Mouse (Mus musculus): Measurements from ENCODE around the gene Gm10217. TPM values are rescaled to one million over a fixed set of nuclear protein-coding genes. Genes with fewer than 3 reads are reported as not detected.

Gm10217 gene
- not detected for total RNA-seq (2021)

DNA sequence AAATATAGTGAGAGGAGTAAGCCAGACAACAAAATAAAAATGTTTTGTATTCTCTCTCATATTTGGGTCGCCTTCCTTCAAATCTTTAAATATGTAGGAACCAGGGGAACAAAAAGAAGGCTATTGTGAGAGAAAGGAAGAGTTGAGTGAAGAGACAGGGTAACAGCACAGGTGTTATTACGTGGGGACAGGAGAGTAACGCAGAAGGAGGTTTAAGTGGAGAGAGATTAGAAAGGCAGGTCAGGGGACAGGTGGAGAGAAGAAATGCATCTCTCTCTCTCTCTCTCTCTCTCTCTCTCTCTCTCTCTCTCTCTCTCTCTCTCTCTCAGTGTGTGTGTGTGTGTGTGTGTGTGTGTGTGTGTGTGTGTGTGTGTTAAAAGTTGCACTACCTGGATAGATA, at the start of gene Gm10217:
Gm10217 (plus strand) TSS at position 301 of the 400 bp plus-strand sequence.
- no peak for DNase-seq (ENCODE audit: extremely low spot score in 1 of 2, low spot score in 2 of 2)
- intact Hi-C loops (cut with DNase I): no loop called here

DNA sequence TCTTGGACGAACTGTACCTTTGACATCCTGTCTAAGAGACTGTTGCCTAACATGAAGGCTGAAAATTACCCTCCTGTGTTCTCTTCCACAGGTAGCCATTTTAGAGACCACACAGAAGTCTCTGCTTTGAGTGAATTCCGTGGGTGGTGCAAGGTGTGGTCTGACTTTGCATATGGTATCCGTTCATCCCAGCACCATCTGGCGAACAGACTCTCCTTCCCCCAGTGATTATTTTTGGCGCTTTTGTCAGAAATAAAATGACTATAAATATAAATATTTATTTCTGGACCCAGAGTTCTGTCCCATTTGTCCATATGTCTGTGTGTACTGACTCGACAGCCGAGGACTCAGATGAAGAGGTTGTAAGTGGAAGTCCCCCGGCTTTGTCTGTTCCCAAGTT, 39.3 kb upstream of the Gm10217 start:
- peak in 1 of 2 experiments; percentile 16 for DNase-seq (ENCODE audit: extremely low spot score in 1 of 2, low spot score in 2 of 2)
- intact Hi-C loops (cut with DNase I): no loop called here

- intact Hi-C loops (cut with DNase I): no loop called here
- no peak for DNase-seq (ENCODE audit: extremely low spot score in 1 of 2, low spot score in 2 of 2)
Observed at GRCm38 (mm10) chr8:9840257-9840656, 23.8 kb upstream of the Gm10217 start.

DNA sequence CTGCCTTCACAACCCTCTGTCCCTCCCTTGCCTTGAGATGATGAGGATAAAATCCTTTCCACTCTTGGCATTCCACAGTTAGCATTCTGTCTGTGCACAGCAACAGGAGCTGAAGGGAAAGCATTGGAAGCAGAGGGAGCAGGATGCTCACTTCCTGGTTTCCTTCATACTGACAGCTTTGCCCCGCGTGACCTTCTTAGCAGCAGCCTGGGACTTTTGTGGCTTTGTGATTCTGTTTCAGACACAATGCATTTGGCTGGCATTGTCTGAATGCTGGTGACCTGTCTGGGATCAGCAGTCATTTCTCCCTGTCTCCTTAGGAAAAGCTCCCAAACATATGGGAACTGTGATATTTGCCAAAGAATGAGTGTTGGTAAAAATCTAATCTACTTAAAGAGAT, 4.8 kb upstream of the Gm10217 start:
- no peak for DNase-seq (ENCODE audit: extremely low spot score in 1 of 2, low spot score in 2 of 2)
- intact Hi-C loops (cut with DNase I): no loop called here

GRCm38 (mm10) chr8:9860539-9861203, 3.4 kb upstream of the Gm10217 start:
- no peak for DNase-seq (ENCODE audit: extremely low spot score in 1 of 2, low spot score in 2 of 2)
- intact Hi-C loops (cut with DNase I): no loop called here

DNA sequence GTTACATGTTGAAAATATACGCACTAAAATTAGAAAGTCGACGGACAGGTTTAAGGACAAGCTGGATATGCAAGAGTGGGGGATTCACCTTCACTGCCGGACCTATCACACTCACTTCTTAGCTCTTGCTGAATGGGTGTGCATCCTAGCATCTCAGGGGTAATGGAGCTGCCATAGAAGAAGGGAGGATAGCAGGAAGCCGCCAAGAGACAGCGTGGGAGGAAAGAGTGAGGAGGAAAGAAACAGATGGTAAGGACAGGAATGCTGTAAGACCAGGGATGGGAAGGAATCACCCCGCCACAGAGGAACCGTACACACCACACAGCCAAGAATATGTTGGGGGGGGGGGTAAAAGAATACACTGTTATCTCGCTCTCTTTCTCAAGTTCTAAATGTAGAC, 1.1 kb downstream of the Gm10217 start:
- intact Hi-C loops (cut with DNase I): no loop called here
- peak; percentile 28 to 32 for DNase-seq (ENCODE audit: extremely low spot score in 1 of 2, low spot score in 2 of 2)

DNA sequence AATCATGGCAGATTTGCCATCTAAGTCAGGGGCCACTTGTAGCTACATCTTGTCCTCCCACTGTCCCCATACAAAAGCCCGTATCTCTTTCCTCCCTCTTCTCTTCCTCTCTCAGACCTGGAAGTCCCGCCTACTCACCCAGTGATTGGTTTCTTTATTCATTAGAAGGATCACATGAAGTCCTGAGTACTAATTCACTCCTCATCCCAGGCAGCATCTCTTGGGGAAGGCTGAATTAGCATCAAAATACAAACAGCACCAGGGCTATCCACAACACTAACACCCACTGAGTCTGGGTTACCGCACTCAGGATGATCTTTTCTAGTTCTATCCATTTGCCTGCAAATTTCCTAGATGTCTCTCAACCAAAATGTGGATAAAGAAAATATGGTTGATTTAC, 4.0 kb downstream of the Gm10217 start:
- DNase-seq (ENCODE audit: extremely low spot score in 1 of 2, low spot score in 2 of 2): no peak
- intact Hi-C loops (cut with DNase I): no loop called here

DNA sequence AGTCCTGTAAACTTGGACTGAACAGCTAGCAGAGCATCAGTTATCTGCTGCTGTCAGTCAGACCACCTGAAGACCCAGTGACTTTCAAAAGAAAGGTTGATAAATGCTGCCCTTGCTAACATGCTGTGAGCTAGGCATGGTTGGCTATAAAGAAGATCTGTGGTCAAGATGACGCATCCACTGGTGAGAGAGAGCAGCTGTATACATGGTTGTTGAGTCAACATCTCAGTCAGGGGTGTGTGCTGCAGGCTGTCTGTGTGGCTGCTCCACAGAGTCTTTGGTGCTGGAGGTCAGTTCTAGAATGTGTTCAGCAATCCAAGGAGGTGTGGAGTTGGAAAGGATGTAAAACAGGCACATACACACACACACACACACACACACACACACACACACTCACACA, 12.2 kb downstream of the Gm10217 start:
- intact Hi-C loops (cut with DNase I): no loop called here
- no peak for DNase-seq (ENCODE audit: extremely low spot score in 1 of 2, low spot score in 2 of 2)

DNA sequence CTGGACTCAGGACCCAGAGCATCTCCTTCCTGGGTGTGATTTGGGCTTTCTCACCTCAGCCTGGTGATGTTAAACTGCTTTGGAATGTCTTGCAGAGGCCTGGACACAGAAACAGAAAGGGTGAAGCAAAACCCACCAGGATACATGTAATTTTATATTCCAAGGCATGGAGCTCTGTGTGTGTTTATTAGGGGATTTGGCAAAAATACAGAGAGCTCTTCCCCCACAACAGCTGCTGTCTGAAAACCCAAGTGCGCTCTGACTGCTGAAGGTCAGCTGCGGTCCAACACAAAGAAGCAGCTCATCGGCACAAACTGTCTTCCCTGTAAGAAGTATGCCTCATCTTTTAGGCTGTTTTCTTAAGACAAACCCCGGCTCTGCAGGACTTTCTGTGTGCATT, 15.9 kb downstream of the Gm10217 start:
- intact Hi-C loops (cut with DNase I): no loop called here
- DNase-seq (ENCODE audit: extremely low spot score in 1 of 2, low spot score in 2 of 2): no peak

GRCm38 (mm10) chr8:9886714-9887113, 22.7 kb downstream of the Gm10217 start:
- no peak for DNase-seq (ENCODE audit: extremely low spot score in 1 of 2, low spot score in 2 of 2)
- intact Hi-C loops (cut with DNase I): no loop called here

DNA sequence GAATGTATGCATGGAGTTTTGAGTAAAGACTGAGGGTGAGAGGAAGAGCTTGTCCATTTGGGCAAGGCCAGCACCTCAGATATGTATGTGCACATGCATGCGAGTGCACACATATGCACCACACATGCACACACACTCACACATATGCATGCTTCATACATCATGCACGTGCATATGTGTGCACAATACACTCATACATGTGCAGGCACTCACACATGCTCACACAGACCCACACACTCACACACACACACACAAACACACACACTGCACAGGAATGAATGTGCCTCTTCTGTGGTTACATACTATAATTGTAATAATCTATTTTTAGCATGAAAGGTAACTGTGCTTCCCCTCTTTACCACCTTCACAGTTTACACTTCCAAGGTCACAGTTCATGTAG, 35.1 kb downstream of the Gm10217 start:
- no peak for DNase-seq (ENCODE audit: extremely low spot score in 1 of 2, low spot score in 2 of 2)
- intact Hi-C loops (cut with DNase I): no loop called here

DNA sequence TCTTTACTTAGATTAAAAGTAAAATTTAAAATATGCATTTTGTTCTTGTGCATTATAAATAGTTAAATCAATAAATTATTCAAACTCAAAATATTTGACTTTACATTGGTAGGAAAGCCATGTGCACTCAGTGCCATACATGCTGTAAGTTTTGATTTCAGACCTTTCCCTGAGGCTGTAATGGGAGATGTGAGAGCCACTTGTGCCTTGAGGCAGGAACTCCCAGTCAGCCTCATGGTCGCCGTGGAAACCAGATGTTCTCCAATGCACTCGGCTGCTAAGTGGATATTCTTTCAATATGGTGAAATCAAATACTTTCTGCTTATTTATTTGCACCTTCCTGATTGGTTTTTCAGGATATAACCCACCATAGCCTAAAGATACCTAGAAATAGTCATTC, 35.6 kb downstream of the Gm10217 start:
- no peak for DNase-seq (ENCODE audit: extremely low spot score in 1 of 2, low spot score in 2 of 2)
- intact Hi-C loops (cut with DNase I): no loop called here

Other genes starting within 250 kb of the Gm10217 start
- 100 to 1,000 TPM in 1 of 2 experiments, 10 to 100 TPM in 1; 91.8 to 105 TPM for gene Fam155a, start 93.1 kb upstream of the Gm10217 start, total RNA-seq (2021)
- gene Lig4, start 113.4 kb downstream of the Gm10217 start, total RNA-seq (2021): 10 to 100 TPM; 11.2 TPM
- 10 to 100 TPM; 30.7 to 32.2 TPM for gene Abhd13, start 113.5 kb downstream of the Gm10217 start, total RNA-seq (2021)
- gene Tnfsf13b, start 142.2 kb downstream of the Gm10217 start, total RNA-seq (2021): 1 to 10 TPM; 2.6 to 3.6 TPM